Mouse (Mus musculus) heart, postnatal 14 days (tissue): ENCODE data around the gene Alms1. TPM values are rescaled to one million over a fixed set of nuclear protein-coding genes. Genes with fewer than 3 reads are reported as not detected.
"Not testable (repeated sequence)": the region's sequence is repeated elsewhere in the genome, so short reads cannot be mapped to it uniquely, and the experiment has no call there.

ENCODE experiments used
- DNase-seq, 2 experiments: peaks; one replicate each; pipeline ENCODE4 v3.0.0; 2021 to 2022
- intact Hi-C: fragments of 180-260 bp; cut with DNase I; formaldehyde crosslinking; loops from one replicate; pipeline ENCODE4 v1.15.1; 2025
- microRNA-seq, 2 experiments: library from miRNA; unstranded; fragments of <30 nt; microRNA quantifications; one replicate each; pipeline ENCODE4 v1.2.0; 2021 to 2022
- total RNA-seq, 2 experiments: library from RNA; stranded (reverse); gene quantifications; 2 replicates each; pipeline ENCODE4 v1.2.3; 2021

Gene Alms1
- total RNA-seq, 2 experiments from 2014 or later = 2.4 to 2.6 TPM

DNA sequence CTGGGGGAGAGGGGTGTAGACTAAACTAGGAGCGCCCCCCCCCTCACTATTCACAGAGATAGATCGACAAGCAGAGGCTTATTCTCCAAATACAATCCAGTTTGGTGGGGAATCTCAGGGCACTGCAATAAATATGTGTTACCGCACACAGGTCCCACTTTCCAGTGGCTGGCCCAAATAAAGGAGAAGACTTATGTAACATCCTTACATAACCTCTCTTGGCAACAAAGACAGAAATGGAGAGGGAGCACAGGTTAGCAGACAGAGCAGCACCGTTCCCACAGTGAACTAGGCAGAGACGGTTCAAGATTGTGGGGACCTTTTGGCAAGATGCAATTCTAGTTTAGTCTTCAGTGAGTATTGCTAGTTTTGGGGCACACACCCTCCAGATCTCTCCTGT is 121.9 kb downstream of the Alms1 start:
- DNase-seq, intact Hi-C loops: not testable (repeated sequence)

DNA sequence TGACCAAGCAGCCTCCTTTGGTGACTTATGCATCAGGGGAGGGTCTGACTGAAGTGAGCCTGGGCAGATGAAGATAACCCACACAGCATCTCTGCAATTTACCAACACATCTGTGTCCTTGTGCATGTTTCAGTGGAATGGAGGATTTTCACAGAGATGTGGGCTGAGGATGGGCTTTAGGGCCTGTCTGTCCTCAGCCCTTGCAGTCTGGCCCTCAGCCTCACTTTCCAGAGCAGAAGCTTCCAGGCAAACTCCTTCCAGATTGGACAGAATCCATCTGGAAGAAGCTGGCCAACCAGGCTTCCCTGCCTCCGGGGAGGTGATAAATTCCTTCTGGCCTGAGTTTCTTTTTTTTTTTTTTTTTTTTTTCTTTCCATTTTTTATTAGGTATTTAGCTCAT is 122.3 kb downstream of the Alms1 start:
- DNase-seq, intact Hi-C loops: not testable (repeated sequence)

DNA sequence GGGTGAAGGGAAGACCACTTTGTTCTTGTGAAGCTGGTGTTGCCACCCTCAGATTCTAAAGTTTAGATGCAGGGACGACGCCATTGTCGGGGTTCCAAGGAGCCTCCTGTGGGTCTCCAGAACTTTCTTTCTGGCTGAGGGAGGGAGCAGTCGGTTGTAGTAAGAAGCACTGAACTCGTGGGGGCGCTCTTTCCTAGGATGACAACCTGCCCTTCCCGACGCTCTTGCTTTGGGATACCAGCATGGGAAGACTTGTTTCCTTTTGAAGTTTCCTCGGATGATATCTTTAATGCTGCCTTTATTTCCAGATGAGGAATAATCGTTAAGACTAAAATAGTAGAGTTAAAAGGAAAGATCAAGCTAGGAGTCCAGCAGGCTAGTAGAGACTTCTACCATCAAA is 125.8 kb downstream of the Alms1 start, which contains the start of gene Nat8f7:
Nat8f7 (minus strand) TSS at position 101 of the 400 bp plus-strand sequence.
- intact Hi-C loops, DNase-seq: not testable (repeated sequence)

Small RNA genes within 50 kb of the gene (microRNA-seq; reads per million reads assigned to microRNA genes)
- gene Gm27317 = 0 reads per million in 2 experiments

Other genes starting within 250 kb of the Alms1 start
- 10 to 100 TPM; 53.9 to 54.0 TPM for gene Rab11fip5, start 212.9 kb upstream of the Alms1 start, total RNA-seq
- gene Noto, start 163.6 kb upstream of the Alms1 start, total RNA-seq = not detected
- 1 to 10 TPM; 5.1 to 6.6 TPM for gene Smyd5, start 155.5 kb upstream of the Alms1 start, total RNA-seq
- 100 to 1,000 TPM; 134 to 141 TPM for gene Cct7, start 136.0 kb upstream of the Alms1 start, total RNA-seq
- gene Pradc1, start 135.6 kb upstream of the Alms1 start, total RNA-seq = 10 to 100 TPM; 14.3 to 15.5 TPM
- not detected for gene Fbxo41, start 84.5 kb upstream of the Alms1 start, total RNA-seq
- not detected for gene Egr4, start 73.9 kb upstream of the Alms1 start, total RNA-seq
- gene Nat8f7, start 125.7 kb downstream of the Alms1 start, total RNA-seq = not detected
- under 1 TPM in 1 of 2 experiments, not detected in 1; 0.12 TPM for gene Nat8f3, start 178.2 kb downstream of the Alms1 start, total RNA-seq
- gene Nat8f6, start 233.4 kb downstream of the Alms1 start, total RNA-seq = not detected
- not detected for gene Nat8f5, start 233.4 kb downstream of the Alms1 start, total RNA-seq
- not detected for gene Nat8, start 244.6 kb downstream of the Alms1 start, total RNA-seq